Mouse (Mus musculus): ENCODE measurements around the gene Adamtsl1. TPM values are rescaled to one million over a fixed set of nuclear protein-coding genes. Genes with fewer than 3 reads are reported as not detected.

Adamtsl1 gene
- 1.1 and 1.2 TPM in 2 replicates for polyA plus RNA-seq (2015; fragmentation: Nextera tagmentation; extraction: Ambion mirVana)

DNA sequence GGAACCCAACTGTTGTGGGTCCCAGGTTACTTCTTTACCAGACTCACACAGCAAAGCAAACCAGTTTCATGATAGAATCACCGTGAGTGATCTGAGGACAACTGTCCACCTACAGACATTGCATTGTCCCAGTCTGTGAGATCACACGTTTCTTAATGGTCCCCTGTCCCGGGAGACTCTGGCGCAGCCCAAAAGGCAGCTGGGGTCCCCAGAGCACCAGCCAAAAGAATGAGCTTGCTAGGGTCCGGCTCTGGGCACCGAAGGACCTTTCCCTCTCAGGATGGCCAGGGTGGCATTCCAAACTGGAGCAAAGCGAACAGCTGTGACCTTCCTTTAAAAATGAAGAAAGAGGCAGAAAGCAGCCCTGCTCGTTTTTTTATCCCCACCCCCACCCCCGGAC is at the start of gene Adamtsl1:
Gene Adamtsl1, plus strand, starts transcription at position 381 of the 400 bp plus-strand sequence.
- no peak for DNase-seq (ENCODE audit: low spot score)

DNA sequence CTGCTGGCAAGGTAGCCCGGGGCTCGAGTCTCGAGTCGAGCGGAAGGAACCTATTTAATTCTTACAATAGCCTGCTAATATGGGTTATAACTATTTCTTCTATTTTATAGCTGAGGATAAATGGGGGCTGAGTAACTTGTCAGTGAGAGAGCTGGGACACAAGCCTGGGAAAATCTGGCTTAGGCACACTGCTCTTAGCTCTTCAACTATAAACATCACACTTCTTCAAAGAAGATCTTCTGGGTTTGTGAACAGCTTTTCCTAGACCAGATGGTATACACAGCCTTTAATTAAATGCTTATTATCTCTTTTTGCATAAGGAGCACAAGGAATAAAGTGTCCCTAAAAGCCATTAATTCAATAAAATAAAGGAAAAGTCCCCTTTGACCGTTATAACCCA is 30.4 kb upstream of the Adamtsl1 start:
- no peak for DNase-seq (ENCODE audit: low spot score)

DNA sequence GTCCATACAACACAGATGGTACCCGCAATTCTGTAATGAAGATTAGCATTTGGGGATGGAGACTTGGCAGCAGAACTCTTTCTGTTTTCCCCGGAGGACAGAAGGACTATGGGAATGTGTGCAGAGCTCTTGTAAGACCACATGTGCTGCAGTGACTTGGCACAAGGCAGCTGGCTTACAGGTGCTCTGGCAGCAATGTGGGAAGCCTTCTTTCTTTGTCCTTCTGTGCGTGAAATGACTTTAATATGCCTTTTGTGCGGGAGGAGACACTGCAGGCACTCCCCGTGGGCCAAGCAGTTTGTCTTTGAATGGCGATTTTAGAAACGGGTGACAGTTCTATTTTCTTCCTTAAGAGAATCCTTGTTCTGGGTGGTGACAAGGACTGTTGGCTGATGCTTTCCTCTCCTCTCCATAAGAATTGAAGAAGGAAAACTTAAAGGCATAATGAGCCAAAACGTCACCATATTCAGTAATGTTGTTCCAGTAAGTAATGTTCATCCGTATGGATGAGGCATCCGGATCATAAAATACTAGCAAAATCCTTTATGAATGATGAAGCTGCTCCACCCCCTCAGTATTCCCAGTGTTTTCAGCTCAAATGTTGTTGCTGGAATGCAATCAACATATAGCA is 27.5 kb upstream of the Adamtsl1 start:
- DNase-seq (ENCODE audit: low spot score): no peak

DNA sequence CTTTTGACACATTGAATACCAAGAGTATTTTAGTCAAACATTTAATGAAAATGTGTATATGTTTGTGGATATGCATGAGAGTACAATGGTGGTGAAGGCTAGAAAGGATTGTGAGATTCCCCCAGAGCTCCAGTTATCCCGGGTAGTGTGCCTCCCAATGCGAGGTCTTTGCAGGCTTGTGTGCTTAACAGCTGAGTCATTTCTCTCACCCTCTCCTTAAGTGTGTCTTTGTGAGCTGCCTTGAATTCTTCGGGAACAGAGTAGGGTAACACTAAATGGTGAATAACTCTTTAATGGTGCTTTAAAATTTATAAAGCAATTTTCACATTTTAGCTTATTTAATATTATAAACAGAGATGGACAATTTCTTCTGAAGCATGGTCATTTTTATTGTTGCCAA is 8.3 kb upstream of the Adamtsl1 start:
- no peak for DNase-seq (ENCODE audit: low spot score)

DNA sequence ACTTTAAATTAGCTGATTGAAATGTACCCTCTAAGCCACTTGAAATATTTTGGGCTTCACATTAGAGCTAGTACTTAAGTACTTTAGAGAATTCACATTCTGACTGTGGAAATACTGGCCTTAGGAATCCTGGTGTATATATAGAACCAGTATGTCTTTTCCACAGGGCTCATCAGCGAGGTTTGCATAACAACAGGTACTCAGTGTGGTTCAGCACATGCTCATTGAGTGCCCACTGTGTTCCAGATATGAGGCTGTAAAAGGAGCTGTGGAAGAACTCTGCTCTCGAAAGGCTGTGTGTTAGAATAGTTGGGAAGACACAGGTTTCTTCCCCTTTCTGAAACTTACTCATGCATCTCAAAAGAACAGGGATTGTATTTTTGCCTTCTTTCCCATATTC is 7.0 kb upstream of the Adamtsl1 start:
- DNase-seq (ENCODE audit: low spot score): no peak

DNA sequence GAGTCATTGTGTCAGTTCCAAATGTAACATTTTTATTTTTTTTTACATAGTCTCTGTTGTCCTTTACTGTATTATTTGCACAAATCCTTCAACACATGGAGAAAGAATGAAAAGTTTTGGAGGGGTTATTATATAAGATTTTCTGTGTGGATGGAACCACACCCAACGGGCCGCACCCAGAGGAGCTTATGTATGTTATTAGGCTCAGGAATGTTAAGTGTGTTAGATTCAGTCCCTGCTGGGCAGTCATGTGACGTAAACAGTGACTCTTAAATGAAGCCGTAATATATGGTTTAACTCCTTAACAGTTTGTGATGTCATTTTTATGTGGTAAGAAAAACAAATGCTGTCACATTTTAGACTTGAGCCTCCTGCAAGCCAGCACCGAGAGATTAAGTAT is 6.5 kb upstream of the Adamtsl1 start:
- no peak for DNase-seq (ENCODE audit: low spot score)

DNA sequence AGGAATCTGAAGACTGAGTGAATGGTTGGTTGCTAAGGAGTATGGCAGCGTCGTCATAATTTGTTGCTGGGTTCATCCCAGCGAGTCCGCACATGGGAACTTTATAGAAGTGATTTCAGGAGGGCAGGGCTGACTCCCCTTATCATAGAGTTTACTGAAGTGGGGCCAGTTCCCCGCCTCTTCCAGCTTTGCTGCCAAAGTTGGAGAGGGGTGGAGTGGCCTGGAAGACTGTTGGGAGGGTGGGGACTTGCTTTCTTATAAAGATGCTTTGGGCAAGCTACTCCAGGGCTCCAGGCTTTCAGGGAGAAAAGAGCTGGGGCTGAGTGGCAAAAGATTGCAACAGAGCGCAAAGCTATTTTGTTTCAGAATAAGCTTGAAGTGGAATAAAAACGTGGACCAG is 684 bp upstream of the Adamtsl1 start:
- no peak for DNase-seq (ENCODE audit: low spot score)

DNA sequence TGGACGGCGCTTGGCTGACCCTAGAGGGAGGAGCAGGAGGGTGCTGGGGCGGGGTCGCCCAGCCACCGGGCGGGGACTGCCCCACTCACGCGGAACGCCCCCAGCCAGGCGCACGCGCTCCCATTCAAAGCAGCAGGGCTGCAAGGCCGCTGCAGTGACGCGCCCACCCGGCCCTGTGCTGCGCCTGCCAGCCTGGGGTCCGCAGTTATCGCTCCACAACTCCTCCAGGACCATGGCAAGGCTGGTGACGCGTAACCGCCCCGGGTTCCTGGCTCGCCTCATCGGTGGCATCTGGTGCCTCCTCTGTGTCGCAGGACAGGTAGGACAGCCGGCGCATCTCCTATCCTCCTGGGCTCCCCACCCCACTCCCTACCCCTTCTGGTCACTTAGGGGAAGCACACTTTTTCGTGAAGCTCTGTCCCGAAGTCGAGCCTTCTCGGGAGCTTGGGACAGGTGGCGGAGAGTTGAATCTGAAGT is 271 bp downstream of the Adamtsl1 start:
- no peak for DNase-seq (ENCODE audit: low spot score)

DNA sequence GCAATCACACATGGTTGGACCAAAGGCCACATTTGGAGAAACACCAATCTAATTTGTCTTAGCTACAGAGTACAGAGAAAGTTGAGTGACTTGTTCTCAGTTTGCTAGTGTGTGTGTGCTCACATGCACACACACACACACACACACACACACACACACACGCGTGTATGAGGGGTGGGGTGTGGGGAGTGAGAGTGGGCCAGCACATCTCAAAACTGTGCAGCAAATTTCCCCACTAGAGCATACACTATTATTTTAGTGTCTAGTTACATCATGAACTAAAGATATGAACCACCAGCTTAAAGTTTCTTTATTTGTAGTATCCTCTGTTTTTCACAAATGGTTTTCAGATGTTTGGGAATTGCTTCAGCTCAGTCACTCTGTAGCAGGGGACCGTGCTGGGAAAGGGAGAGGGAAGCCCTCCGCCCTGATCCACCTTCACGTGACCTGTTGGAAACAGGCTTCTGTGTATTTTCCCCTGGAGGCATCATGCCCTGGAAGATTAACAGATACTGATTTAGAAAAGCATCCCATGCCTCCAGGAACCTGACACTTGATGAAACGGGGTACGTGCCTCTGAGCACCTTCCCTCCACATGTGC is 13.1 kb downstream of the Adamtsl1 start:
- DNase-seq (ENCODE audit: low spot score): no peak

DNA sequence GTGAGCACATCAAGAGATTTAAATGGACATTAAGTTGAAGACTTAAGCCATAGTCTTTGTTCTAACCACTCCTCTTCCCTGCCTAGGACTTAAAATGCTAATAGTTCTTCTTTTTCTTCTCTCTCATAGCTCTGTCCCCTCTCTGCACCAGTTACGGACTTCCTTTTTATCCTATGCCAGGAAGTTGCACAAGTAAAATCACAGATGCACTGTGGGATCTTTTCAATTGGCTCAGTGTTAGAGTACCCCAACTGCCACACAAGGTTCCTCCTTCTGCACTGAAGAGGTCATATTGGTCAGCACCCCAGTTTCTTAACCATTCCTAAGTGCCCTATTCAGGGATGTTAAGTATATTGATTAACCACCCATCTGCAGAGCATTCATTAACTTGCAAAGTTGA is 15.9 kb downstream of the Adamtsl1 start:
- DNase-seq (ENCODE audit: low spot score): no peak

DNA sequence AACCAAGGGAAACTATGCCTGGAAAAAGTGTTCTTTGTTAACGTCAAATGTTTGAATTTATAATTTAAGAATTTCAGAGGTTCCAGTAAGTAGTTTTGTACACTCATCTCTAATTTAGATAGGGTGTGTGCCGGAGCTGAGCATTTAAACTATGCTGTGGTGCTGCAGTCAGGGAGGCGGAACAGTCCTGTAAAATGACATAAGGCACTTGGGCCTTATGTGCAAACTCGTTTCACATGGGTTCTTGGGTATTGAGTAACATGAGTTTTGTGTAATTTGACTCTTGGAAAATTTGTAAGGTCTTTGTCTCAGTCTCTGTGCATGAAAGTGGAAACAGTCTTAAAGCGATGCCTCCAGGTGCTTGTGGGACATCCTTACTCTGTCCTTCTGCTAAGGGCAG is 25.7 kb downstream of the Adamtsl1 start:
- DNase-seq (ENCODE audit: low spot score): no peak

DNA sequence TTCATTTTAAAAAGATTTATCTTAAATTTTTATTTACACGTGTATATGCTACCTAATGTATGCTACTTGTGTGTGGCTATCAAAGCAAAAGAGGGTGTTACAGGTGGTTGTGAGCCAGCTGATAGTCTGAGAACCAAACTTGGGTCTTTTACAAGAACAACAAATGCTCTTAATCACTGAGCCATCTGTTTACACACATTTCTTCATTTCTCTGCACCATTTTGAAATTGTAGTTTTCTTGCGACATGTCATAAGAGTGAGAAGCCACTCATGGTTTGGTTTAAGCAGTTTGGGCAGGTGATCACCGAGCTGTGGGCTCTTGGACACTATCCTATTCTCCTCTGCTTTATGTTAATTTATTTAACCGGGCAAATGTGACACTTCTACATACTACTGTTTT is 29.2 kb downstream of the Adamtsl1 start:
- DNase-seq (ENCODE audit: low spot score): no peak

DNA sequence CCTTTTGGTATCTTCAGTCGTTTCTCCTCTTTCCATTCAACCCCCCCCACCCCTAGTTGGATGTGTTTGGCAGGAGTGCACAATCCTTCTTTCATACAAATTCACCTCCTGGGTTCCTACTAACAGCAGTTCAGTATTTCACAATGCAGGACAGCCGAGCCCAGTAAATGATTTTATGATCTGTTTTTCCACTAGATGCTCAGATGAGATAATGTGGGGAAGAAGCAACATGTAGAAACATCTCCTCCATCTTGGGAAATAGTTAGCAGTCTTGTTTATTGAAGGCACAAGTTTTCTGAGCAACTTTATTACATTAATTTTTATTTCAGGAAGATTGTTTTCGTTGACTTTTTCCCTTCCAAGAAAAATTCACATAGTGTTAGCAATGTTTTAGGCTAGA is 40.7 kb downstream of the Adamtsl1 start:
- DNase-seq (ENCODE audit: low spot score): no peak

DNA sequence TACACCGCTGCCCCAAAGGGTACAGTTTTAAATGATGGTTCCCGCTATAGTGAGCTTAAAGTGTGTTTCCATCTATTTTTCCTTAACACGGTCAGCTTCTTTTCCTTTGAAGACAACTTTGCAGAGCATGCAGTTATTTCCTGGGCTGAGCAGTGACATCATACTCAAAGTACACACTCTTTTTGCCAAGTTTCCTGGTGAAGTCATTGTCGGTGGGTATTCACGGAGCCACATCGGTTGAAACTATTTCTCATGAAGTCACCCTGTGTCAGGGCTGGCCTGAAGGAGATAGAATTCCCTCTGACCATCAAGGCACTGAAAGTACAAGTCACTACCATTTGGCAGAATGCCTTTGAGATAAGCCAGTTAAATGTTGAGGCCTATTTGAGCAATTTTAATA is 45.8 kb downstream of the Adamtsl1 start:
- DNase-seq (ENCODE audit: low spot score): no peak

DNA sequence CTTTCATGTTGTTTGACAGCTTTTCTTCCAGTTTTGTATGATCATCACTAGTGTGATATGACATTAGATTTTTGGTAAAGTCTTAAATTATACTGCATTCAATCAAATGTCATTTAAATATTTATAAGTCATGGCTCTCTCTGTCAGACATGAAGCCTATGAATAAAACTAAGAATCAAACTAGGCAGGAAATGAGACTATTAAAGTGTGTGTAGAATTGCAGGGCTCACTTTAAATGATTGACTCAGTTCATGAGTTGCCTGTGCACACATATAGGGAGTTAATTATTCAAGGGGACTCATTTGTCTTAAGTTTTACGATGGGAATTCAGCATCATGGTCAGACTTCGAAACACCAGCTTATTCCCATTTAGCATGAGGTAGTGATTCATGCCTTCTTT is 71.5 kb downstream of the Adamtsl1 start:
- no peak for DNase-seq (ENCODE audit: low spot score)

DNA sequence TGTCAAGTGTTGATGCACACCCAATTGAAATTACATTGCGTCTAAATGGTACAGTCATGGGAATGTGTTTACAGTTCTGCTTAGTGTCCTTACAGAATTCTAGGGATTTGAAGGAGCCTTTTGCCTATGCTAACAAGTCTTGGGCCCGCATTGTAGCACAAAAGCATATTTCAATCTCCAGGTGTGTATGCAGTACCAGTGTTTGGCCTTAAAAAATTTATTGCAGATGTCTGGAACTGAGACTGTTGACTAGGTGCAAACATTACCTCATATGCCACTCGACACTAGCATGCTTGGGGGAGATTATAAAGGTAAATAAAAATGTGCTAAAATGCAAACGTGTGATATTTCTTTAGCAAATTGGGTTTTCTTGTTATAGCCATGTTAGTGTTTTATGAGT is 75.0 kb downstream of the Adamtsl1 start:
- DNase-seq (ENCODE audit: low spot score): no peak

DNA sequence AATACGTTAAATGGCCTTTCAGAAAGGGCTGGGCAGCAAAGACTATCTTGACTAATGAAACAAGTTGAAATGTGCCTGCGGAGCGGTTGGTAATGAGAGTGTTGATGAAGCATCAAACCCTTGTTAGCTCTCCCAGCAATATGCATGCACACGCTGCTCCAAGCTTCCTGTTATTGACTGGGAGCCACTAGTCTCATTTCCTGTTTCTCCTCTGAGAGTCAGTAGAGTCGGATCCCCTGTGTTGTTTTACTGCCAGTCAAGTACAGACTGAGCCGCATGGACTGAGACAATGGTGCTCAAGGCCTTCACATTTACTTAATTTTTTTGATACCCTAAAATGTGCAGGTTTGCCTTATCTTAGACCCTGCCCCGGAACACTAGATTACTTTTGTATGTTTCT is 77.1 kb downstream of the Adamtsl1 start:
- DNase-seq (ENCODE audit: low spot score): no peak

DNA sequence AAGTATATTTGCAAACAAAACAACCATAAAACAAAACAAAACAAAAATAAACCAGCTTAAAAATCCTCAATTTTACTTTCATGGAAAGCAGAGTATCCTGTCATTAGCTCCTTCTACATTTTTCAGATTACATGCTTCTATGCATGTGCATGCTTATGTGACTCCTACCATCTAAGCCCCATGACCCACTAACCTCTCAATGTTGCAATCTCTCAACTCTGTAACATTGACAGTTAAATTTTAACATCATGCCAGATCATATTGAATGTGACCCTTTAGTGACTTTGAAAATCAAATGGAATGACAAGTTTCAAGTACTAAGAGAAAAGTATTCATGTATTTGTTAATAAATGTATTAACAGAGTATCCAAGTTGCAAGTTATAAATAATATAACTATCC is 80.2 kb downstream of the Adamtsl1 start:
- DNase-seq (ENCODE audit: low spot score): no peak

DNA sequence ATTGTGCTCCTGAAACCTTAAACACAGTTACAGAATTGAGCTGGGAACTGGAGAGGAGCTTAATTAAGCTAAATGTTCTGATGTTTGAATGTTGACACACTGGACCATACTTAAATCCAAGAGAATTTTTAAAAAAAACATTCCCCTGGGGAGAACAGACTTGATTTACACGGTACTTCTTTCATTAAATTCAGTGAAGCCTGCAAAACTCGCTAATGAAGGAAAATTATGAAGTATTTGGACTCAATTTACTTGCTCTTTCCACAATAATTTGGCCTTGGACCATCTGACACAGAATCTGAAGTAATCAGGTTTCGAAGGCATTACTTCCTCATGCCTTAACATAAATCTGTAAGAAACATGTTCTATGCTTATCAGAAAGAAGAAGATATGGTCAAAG is 99.4 kb downstream of the Adamtsl1 start:
- no peak for DNase-seq (ENCODE audit: low spot score)

DNA sequence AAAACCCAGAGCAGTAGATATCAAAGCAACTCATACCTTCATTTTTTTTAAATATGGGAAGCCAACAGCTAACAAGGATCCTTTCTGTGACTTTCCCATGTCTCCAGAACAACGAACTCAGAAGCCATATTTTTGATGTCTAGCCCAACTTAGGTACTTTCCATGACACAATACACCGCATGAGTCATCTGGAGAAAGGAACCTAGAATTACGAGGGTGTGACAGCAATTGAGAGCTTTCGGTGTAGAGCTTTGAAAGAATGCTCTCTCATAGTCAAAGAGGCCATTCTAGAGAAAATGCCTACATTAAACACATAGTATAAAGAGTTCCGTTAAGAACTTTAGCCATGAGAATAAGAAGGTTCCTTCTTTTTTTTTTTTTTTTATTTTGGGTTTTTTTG is 104.8 kb downstream of the Adamtsl1 start:
- no peak for DNase-seq (ENCODE audit: low spot score)

DNA sequence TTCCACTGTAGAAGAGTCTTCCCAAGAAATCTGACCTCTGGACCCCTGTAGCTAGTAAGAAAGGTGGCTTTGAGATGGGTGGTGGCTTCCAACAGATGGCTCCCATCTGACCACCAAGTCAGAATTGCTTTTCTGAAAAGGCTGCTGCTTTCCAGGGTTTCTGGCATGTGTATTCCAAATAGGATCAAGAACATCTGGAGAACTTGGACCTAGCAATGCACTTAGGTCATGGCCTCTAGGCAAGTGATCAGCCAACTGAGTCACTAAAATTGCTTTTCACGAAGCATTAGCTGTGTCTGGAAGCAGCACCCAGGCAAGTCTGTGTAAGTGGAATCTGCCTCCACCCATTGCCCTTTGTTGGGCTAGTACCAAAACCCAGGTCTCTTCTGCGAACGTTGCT is 105.3 kb downstream of the Adamtsl1 start:
- DNase-seq (ENCODE audit: low spot score): no peak

DNA sequence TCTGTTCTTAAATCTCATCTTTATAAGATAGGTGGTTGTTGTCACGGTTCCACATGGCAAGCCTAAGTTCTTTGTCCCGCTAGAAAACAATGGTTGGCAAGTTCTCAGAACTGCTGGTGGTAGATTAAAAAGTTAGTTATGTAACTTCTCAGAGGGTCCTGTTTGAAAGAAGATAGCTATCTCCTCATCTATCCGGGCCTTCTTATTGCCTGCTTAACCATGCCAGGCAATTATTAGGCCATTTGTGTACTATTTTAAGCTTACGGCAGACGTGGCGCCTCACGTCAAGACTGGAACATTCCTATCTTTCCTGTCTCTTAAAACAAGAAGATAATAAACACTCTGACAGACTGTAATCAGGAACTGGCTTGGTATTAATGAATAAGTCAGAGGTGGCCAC is 115.4 kb downstream of the Adamtsl1 start:
- no peak for DNase-seq (ENCODE audit: low spot score)

DNA sequence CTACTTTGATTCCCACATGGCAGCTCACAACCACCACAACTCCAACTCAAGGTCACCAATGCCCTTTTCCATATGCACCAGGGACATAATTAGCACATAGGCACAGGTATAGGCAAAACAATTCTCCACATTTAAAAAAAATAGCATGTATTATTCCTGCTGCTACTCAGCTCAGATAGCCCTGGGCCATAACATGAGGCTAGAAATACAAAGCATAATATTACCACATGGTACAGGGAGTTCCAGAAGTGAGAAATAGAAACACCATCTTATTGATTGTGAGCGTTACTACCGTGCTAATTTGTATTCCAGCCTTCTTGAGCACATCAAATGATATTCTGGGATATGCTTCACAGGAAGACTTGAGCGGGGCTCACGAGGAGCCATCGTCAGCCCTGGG is 155.3 kb downstream of the Adamtsl1 start:
- DNase-seq (ENCODE audit: low spot score): no peak

DNA sequence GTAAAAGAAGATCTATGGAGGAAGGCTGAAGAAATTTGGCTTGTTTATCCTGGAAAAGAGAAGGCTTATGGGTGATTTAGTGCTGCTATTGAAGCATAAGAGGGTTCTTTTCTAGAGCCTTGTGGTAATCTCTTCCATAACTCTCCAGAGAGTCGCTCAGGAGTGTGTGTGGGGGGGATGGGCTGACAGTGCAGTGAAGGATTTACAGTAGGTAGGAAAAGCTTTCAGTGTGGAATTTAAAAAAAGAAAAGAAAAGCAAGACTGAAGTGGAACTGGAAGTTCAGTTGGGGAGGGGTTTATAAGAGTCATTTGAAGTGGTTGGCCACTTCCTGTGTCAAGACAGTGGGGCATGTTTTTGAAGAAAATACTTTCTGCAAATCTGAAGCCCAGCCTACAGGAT is 155.8 kb downstream of the Adamtsl1 start:
- DNase-seq (ENCODE audit: low spot score): peak; percentile 9

Measured in thymus, postnatal 0 days (tissue).